Mouse (Mus musculus): Measurements from ENCODE around the gene Pde2a. TPM values are rescaled to one million over a fixed set of nuclear protein-coding genes. Genes with fewer than 3 reads are reported as not detected.

Pde2a gene
- polyA plus RNA-seq, 1 experiment from 2014 or later, result 16.9 TPM

- Histone ChIP-seq H3K4me3 (no peak overlapping the region), H3K4me2 (peak overlapping the region; percentile 19; the same call in 1 of the 2 replicates), H3K9ac (no peak overlapping the region), H3K27ac (no peak overlapping the region), H3K27me3 (peaks cover 30% of the 10 kb centered on the region), H3K9me3 (no peaks in the 10 kb centered on the region), H3K36me3 (no peaks in the 10 kb centered on the region), H3K4me1 (peaks cover 36% of the 10 kb centered on the region)
- ATAC-seq (ENCODE audit: borderline replicate concordance, extremely low read depth, low FRiP score, low TSS enrichment), result no peak
- 69% methylated on average over 4 of the region's 4 CpGs for WGBS
Observed at GRCm38 (mm10) chr7:101456318-101456717, 34.8 kb downstream of the Pde2a start.

- no peak for ATAC-seq (ENCODE audit: borderline replicate concordance, extremely low read depth, low FRiP score, low TSS enrichment)
- Histone ChIP-seq H3K27me3 (peaks cover 26% of the 10 kb centered on the region), H3K36me3 (no peaks in the 10 kb centered on the region), H3K9ac (no peak overlapping the region), H3K4me1 (peaks cover 40% of the 10 kb centered on the region), H3K9me3 (no peaks in the 10 kb centered on the region), H3K4me2 (no peak overlapping the region), H3K27ac (no peak overlapping the region), H3K4me3 (no peak overlapping the region)
- whole genome bisulfite sequencing, result 44% methylated on average over 5 of the region's 5 CpGs
Observed at GRCm38 (mm10) chr7:101456789-101457188, 35.3 kb downstream of the Pde2a start.

GRCm38 (mm10) chr7:101457283-101457682 is 35.8 kb downstream of the Pde2a start:
- no peak overlapping the region for H3K4me2 ChIP-seq
- peaks cover 21% of the 10 kb centered on the region for H3K27me3 ChIP-seq
- ATAC-seq (ENCODE audit: borderline replicate concordance, extremely low read depth, low FRiP score, low TSS enrichment), result no peak
- no peaks in the 10 kb centered on the region for H3K36me3 ChIP-seq
- 76% methylated on average over 5 of the region's 5 CpGs for WGBS
- no peak overlapping the region for H3K4me3 ChIP-seq
- H3K27ac ChIP-seq, result no peak overlapping the region
- H3K9me3 ChIP-seq, result no peaks in the 10 kb centered on the region
- H3K4me1 ChIP-seq, result peaks cover 45% of the 10 kb centered on the region
- H3K9ac ChIP-seq, result no peak overlapping the region

GRCm38 (mm10) chr7:101457801-101458200 is 36.3 kb downstream of the Pde2a start:
- Histone ChIP-seq H3K4me3 (no peak overlapping the region), H3K4me1 (peaks cover 51% of the 10 kb centered on the region), H3K9ac (no peak overlapping the region), H3K27ac (no peak overlapping the region), H3K9me3 (no peaks in the 10 kb centered on the region), H3K27me3 (peaks cover 16% of the 10 kb centered on the region; the same call in 1 of the 2 replicates), H3K36me3 (no peaks in the 10 kb centered on the region), H3K4me2 (no peak overlapping the region)
- ATAC-seq (ENCODE audit: borderline replicate concordance, extremely low read depth, low FRiP score, low TSS enrichment), result no peak
- WGBS, result 45% methylated on average over 8 of the region's 8 CpGs

GRCm38 (mm10) chr7:101458278-101458781 is 36.8 kb downstream of the Pde2a start:
- H3K36me3 ChIP-seq, result no peaks in the 10 kb centered on the region
- H3K4me2 ChIP-seq, result no peak overlapping the region
- H3K27me3 ChIP-seq, result peaks cover 10% of the 10 kb centered on the region; the same call in 1 of the 2 replicates
- WGBS, result 62% methylated on average over 4 of the region's 4 CpGs
- no peak overlapping the region for H3K27ac ChIP-seq
- ATAC-seq (ENCODE audit: borderline replicate concordance, extremely low read depth, low FRiP score, low TSS enrichment), result no peak
- no peak overlapping the region for H3K4me3 ChIP-seq
- H3K9ac ChIP-seq, result no peak overlapping the region
- peaks cover 55% of the 10 kb centered on the region for H3K4me1 ChIP-seq
- no peaks in the 10 kb centered on the region for H3K9me3 ChIP-seq

GRCm38 (mm10) chr7:101459305-101459813 is 37.9 kb downstream of the Pde2a start:
- Histone ChIP-seq H3K9ac (no peak overlapping the region), H3K36me3 (no peaks in the 10 kb centered on the region), H3K4me1 (peaks cover 60% of the 10 kb centered on the region), H3K9me3 (no peaks in the 10 kb centered on the region), H3K27me3 (peaks cover 8% of the 10 kb centered on the region; the same call in 1 of the 2 replicates), H3K4me3 (no peak overlapping the region), H3K4me2 (no peak overlapping the region), H3K27ac (no peak overlapping the region)
- WGBS, result 62% methylated on average over 9 of the region's 9 CpGs
- ATAC-seq (ENCODE audit: borderline replicate concordance, extremely low read depth, low FRiP score, low TSS enrichment), result no peak

- Histone ChIP-seq H3K36me3 (no peaks in the 10 kb centered on the region), H3K9me3 (no peaks in the 10 kb centered on the region), H3K4me3 (no peak overlapping the region), H3K4me1 (peaks cover 65% of the 10 kb centered on the region), H3K4me2 (no peak overlapping the region), H3K27me3 (peaks cover 8% of the 10 kb centered on the region; the same call in 1 of the 2 replicates), H3K9ac (no peak overlapping the region), H3K27ac (no peak overlapping the region)
- WGBS, result 41% methylated on average over 10 of the region's 10 CpGs
- ATAC-seq (ENCODE audit: borderline replicate concordance, extremely low read depth, low FRiP score, low TSS enrichment), result no peak
Observed at GRCm38 (mm10) chr7:101459923-101460607, 38.6 kb downstream of the Pde2a start.

GRCm38 (mm10) chr7:101460608-101460957 is 39.1 kb downstream of the Pde2a start:
- ATAC-seq (ENCODE audit: borderline replicate concordance, extremely low read depth, low FRiP score, low TSS enrichment), result no peak
- Histone ChIP-seq H3K36me3 (no peaks in the 10 kb centered on the region), H3K27me3 (peaks cover 8% of the 10 kb centered on the region; the same call in 1 of the 2 replicates), H3K9me3 (no peaks in the 10 kb centered on the region), H3K27ac (no peak overlapping the region), H3K4me2 (no peak overlapping the region), H3K9ac (no peak overlapping the region), H3K4me1 (peaks cover 68% of the 10 kb centered on the region), H3K4me3 (no peak overlapping the region)
- WGBS, result 32% methylated on average over 10 of the region's 10 CpGs

- no peak overlapping the region for H3K9ac ChIP-seq
- peaks cover 66% of the 10 kb centered on the region for H3K4me1 ChIP-seq
- H3K27ac ChIP-seq, result no peak overlapping the region
- no peak overlapping the region for H3K4me3 ChIP-seq
- H3K36me3 ChIP-seq, result no peaks in the 10 kb centered on the region
- no peak overlapping the region for H3K4me2 ChIP-seq
- no peaks in the 10 kb centered on the region for H3K9me3 ChIP-seq
- H3K27me3 ChIP-seq, result peaks cover 8% of the 10 kb centered on the region; the same call in 1 of the 2 replicates
- WGBS, result 63% methylated on average over 11 of the region's 11 CpGs
- no peak for ATAC-seq (ENCODE audit: borderline replicate concordance, extremely low read depth, low FRiP score, low TSS enrichment)
Observed at GRCm38 (mm10) chr7:101461571-101461970, 40.1 kb downstream of the Pde2a start.

GRCm38 (mm10) chr7:101462327-101463068 is 41.0 kb downstream of the Pde2a start:
- Histone ChIP-seq H3K4me3 (no peak overlapping the region), H3K27me3 (peaks cover 3% of the 10 kb centered on the region; the same call in 1 of the 2 replicates), H3K9ac (no peak overlapping the region), H3K36me3 (no peaks in the 10 kb centered on the region), H3K27ac (no peak overlapping the region), H3K4me1 (peaks cover 68% of the 10 kb centered on the region), H3K4me2 (no peak overlapping the region), H3K9me3 (no peaks in the 10 kb centered on the region)
- 69% methylated on average over 14 of the region's 14 CpGs for WGBS
- ATAC-seq (ENCODE audit: borderline replicate concordance, extremely low read depth, low FRiP score, low TSS enrichment), result no peak

GRCm38 (mm10) chr7:101463665-101464271 is 42.3 kb downstream of the Pde2a start:
- no peak for ATAC-seq (ENCODE audit: borderline replicate concordance, extremely low read depth, low FRiP score, low TSS enrichment)
- no peak overlapping the region for H3K4me3 ChIP-seq
- H3K27me3 ChIP-seq, result no peaks in the 10 kb centered on the region
- no peak overlapping the region for H3K4me2 ChIP-seq
- no peaks in the 10 kb centered on the region for H3K9me3 ChIP-seq
- no peak overlapping the region for H3K27ac ChIP-seq
- no peaks in the 10 kb centered on the region for H3K36me3 ChIP-seq
- H3K4me1 ChIP-seq, result peaks cover 62% of the 10 kb centered on the region
- 66% methylated on average over 11 of the region's 11 CpGs for WGBS
- no peak overlapping the region for H3K9ac ChIP-seq
